Mouse (Mus musculus) heart, postnatal 0 days (tissue): ENCODE data around the gene Tnfrsf22. TPM values are rescaled to one million over a fixed set of nuclear protein-coding genes. Genes with fewer than 3 reads are reported as not detected.

Experiments used
- ATAC-seq: fragments of 200-750 bp; cut with Nextera tagmentation; 2 replicates; pipeline ENCODE4 v1.8.0; 2017; ENCODE audit warnings: low read depth, moderate number of reproducible peaks, moderate library complexity; ENCODE audit not compliant: insufficient read depth
- DNase-seq: peaks from one replicate; pipeline ENCODE4 v3.0.0-alpha.2; 2016; ENCODE audit warnings: low spot score
- H3K27ac ChIP-seq: fragments of 300-500 bp; sonication (generic); 2 replicates; pipeline ENCODE4 v1.5.1; 2014; ENCODE audit warnings: low read depth, mild to moderate bottlenecking
- H3K27me3 ChIP-seq: fragments of 300-500 bp; sonication (generic); 2 replicates; pipeline ENCODE4 v1.6.1; 2014; ENCODE audit warnings: low read length, mixed read lengths; ENCODE audit not compliant: control insufficient read depth, insufficient read depth
- H3K36me3 ChIP-seq: fragments of 300-500 bp; sonication (generic); replicated peaks from 2 replicates; pipeline ENCODE4 v1.6.1; 2014; ENCODE audit warnings: low read length, mixed read lengths; ENCODE audit not compliant: control insufficient read depth, insufficient read depth
- H3K4me1 ChIP-seq: fragments of 300-500 bp; sonication (generic); 2 replicates; pipeline ENCODE4 v1.6.1; 2014; ENCODE audit warnings: antibody characterized with exemption; ENCODE audit not compliant: control insufficient read depth, insufficient read depth
- H3K4me2 ChIP-seq: fragments of 300-500 bp; sonication (generic); 2 replicates; pipeline ENCODE4 v1.6.1; 2014; ENCODE audit warnings: low read depth, mild to moderate bottlenecking, low read length, moderate library complexity
- H3K4me3 ChIP-seq: fragments of 300-500 bp; sonication (generic); 2 replicates; pipeline ENCODE4 v1.5.1; 2014; ENCODE audit warnings: low read depth, low read length
- H3K9ac ChIP-seq: fragments of 300-500 bp; sonication (generic); replicated peaks from 2 replicates; pipeline ENCODE4 v1.6.1; 2014; ENCODE audit warnings: low read depth, low read length, mixed read lengths
- H3K9me3 ChIP-seq: fragments of 300-500 bp; sonication (generic); replicated peaks from 2 replicates; pipeline ENCODE4 v1.6.1; 2016; ENCODE audit warnings: low read length; ENCODE audit not compliant: control insufficient read depth
- CTCF ChIP-seq: IDR thresholded peaks from 2 replicates; pipeline ENCODE4 v1.5.1; 2016; ENCODE audit warnings: antibody characterized with exemption, control low read depth, low read depth
- EP300 ChIP-seq: IDR thresholded peaks from 2 replicates; pipeline ENCODE4 v1.6.1; 2016; ENCODE audit warnings: antibody characterized with exemption, low read depth
- WGBS: fragments of 180-500 bp; shearing (Covaris S2); extraction: QIAGEN DNeasy Blood & Tissue Kit; methylation state at CpG from one replicate; pipeline ENCODE4 v1.1.7; 2014; 5-methylcytosine and 5-hydroxymethylcytosine counted together
- polyA plus RNA-seq: library from polyadenylated mRNA; unstranded; fragments of >200 nt; fragmentation: Nextera tagmentation; extraction: Ambion mirVana; gene quantifications from 2 replicates; pipeline ENCODE4 v1.2.1, GENCODE M21; 2015
- total RNA-seq: library from RNA; depleted of rRNA; stranded (reverse); fragments of >200 nt; gene quantifications from 2 replicates; pipeline ENCODE4 v1.2.3, GENCODE M21; 2014; ENCODE audit warnings: low replicate concordance

Tnfrsf22 gene
- total and polyA plus RNA-seq, 2 experiments from 2014 or later = 2.9 to 3.2 TPM

DNA sequence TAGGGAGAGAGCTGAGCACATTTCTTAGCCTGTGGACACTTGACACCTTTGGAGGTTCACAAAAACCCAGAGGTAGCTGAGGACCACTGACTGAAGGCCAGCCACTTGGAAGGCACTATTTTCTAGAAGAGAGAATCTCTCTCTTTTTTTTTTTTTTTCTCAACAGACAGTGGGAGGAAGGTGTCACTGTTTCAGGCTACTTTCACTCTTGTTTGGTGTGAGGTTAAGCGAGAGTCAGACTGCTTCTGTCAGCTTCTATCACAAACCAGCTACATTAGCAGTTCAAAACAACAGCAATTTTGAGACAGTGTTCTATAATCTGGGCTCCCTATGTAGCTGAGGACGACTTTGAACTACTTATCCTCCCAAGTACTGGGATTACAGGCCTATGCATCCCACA lies 23.3 kb downstream of the Tnfrsf22 start:
- Histone ChIP-seq H3K36me3 (no peaks in the 10 kb centered on the region), H3K27ac (no peak overlapping the region), H3K9me3 (no peaks in the 10 kb centered on the region), H3K4me2 (no peak overlapping the region), H3K4me1 (no peaks in the 10 kb centered on the region), H3K4me3 (no peak overlapping the region), H3K27me3 (no peaks in the 10 kb centered on the region), H3K9ac (no peak overlapping the region)
- WGBS = 52% methylated on average over 2 of the region's 2 CpGs
- DNase-seq (no peak), ATAC-seq (no peak)
- TF ChIP-seq EP300 (no peak), CTCF (no peak)

- DNase-seq (no peak), ATAC-seq (no peak)
- H3K4me2 ChIP-seq = no peak overlapping the region
- no peaks in the 10 kb centered on the region for H3K4me1 ChIP-seq
- H3K9ac ChIP-seq = no peak overlapping the region
- no peaks in the 10 kb centered on the region for H3K36me3 ChIP-seq
- H3K27me3 ChIP-seq = no peaks in the 10 kb centered on the region
- H3K9me3 ChIP-seq = no peaks in the 10 kb centered on the region
- no peak for TF ChIP-seq EP300
- TF ChIP-seq CTCF = no peak
- no peak overlapping the region for H3K4me3 ChIP-seq
- no peak overlapping the region for H3K27ac ChIP-seq
- 46% methylated on average over 5 of the region's 5 CpGs for WGBS
Measured at GRCm38 (mm10) chr7:143625151-143625550, 24.3 kb downstream of the Tnfrsf22 start.

DNA sequence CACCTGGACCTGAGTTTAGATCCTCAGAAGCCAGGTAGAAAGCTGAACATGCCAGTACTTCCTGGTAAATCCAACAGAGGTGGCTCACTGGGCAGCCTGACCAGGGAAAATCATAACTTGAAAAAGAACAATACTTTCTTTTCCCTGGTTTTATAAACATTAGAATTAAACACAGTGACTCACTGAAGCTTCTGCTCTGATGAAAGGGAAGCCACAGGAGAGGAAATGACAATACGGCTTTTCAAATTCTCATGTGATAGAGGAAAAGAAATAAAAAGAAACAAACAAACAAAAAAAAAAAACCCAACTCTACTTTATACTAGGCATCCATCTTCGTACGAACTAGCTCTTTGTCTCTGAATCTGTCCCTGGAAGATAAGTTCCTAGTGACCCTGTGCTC lies 24.9 kb downstream of the Tnfrsf22 start:
- H3K36me3 ChIP-seq = no peaks in the 10 kb centered on the region
- ATAC-seq = no peak
- no peaks in the 10 kb centered on the region for H3K27me3 ChIP-seq
- no peak overlapping the region for H3K4me2 ChIP-seq
- TF ChIP-seq EP300 (no peak), CTCF (no peak)
- DNase-seq = no peak
- H3K9ac ChIP-seq = no peak overlapping the region
- WGBS = 57% methylated on average over 3 of the region's 3 CpGs
- H3K27ac ChIP-seq = no peak overlapping the region
- H3K4me1 ChIP-seq = no peaks in the 10 kb centered on the region
- no peaks in the 10 kb centered on the region for H3K9me3 ChIP-seq
- H3K4me3 ChIP-seq = no peak overlapping the region

- H3K36me3 ChIP-seq = no peaks in the 10 kb centered on the region
- H3K9ac ChIP-seq = no peak overlapping the region
- no peaks in the 10 kb centered on the region for H3K27me3 ChIP-seq
- no peaks in the 10 kb centered on the region for H3K4me1 ChIP-seq
- H3K4me3 ChIP-seq = no peak overlapping the region
- DNase-seq = no peak
- H3K27ac ChIP-seq = no peak overlapping the region
- no peak for ATAC-seq
- H3K9me3 ChIP-seq = no peaks in the 10 kb centered on the region
- WGBS = 48% methylated on average over 1 of the region's 1 CpGs
- no peak overlapping the region for H3K4me2 ChIP-seq
- TF ChIP-seq CTCF (no peak), EP300 (no peak)
Measured at GRCm38 (mm10) chr7:143620951-143621350, 28.5 kb downstream of the Tnfrsf22 start.

DNA sequence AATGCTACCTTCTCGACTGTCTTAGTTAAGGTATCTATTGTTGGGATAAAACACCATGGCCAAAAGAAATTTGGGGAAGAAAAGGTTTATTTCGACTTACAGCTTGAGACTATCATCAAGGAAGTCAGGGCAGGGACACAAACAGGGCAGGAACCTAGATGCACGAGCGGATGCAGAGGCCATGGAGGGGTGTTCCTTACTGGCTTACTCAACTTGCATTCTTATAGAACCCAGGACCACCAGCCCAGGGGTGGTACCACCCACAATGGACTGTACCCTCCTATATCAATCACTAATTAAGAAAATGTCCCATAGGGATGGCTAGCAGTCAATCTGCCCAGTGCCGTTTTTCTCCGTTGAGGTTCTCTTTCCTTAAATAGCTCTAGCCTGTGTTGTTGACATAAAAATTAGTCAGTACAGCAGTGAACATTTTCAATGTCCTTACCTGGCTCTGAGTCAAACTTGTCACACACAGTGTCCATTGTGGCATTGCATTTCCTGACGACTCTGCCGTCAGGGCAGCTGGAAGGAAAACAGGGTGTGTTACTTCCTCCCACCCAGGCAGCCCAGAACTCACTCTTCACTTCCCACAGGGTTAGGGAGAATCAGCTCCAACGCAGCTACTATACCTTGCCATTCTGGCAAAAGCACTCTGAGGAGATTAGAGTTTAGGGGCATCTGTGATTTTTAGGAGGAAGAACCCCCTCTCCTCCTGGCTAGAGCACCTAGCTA lies 34.9 kb downstream of the Tnfrsf22 start:
- peak overlapping the region; percentile 74 for H3K27ac ChIP-seq
- DNase-seq = peak; percentile 36
- WGBS = 29% methylated on average over 9 of the region's 9 CpGs

DNA sequence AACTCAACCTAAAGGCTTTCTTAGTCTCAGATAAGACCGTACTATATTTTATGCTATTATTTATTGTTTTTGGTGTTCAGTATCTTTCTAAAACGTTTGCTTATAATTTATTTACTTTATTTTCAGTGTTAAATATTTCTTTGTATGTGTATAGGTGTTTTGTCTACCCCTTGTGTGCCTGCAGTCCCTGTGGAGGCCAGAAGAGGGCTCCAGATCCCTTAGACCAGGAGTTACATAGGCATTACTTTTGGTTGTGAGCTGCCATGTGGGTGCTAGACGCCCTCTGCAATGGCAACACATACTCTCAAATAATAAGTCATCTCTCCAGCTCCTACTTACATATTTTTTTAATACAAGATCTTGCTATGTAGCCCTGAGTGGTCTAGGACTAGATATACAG lies 37.2 kb downstream of the Tnfrsf22 start:
- no peak overlapping the region for H3K9ac ChIP-seq
- TF ChIP-seq EP300 = no peak
- DNase-seq (no peak), ATAC-seq (no peak)
- no peak overlapping the region for H3K4me3 ChIP-seq
- H3K27ac ChIP-seq = no peak overlapping the region
- H3K9me3 ChIP-seq = no peaks in the 10 kb centered on the region
- no peaks in the 10 kb centered on the region; the same call in 1 of the 2 replicates for H3K4me1 ChIP-seq
- 57% methylated on average over 3 of the region's 3 CpGs for WGBS
- no peaks in the 10 kb centered on the region for H3K36me3 ChIP-seq
- no peak overlapping the region for H3K4me2 ChIP-seq
- no peaks in the 10 kb centered on the region for H3K27me3 ChIP-seq

More for the DNA sequence above, 34.9 kb downstream of the Tnfrsf22 start:
- H3K4me2 ChIP-seq = no peak overlapping the region
- H3K36me3 ChIP-seq = no peaks in the 10 kb centered on the region
- no peaks in the 10 kb centered on the region; the same call in 1 of the 2 replicates for H3K4me1 ChIP-seq
- no peak overlapping the region for H3K4me3 ChIP-seq
- peak; percentile 68 for ATAC-seq
- H3K9ac ChIP-seq = no peak overlapping the region
- no peak for TF ChIP-seq EP300
- TF ChIP-seq CTCF = no peak
- H3K9me3 ChIP-seq = no peaks in the 10 kb centered on the region
- H3K27me3 ChIP-seq = no peaks in the 10 kb centered on the region
